Mouse (Mus musculus) gastrocnemius, postnatal 14 days (tissue): ENCODE measurements around the gene Lrrc75b. TPM values are rescaled to one million over a fixed set of nuclear protein-coding genes. Genes with fewer than 3 reads are reported as not detected.
"Not testable (repeated sequence)": the region's sequence is repeated elsewhere in the genome, so short reads cannot be mapped to it uniquely, and the experiment has no call there.

Source experiments
- DNase-seq: peaks from one replicate; pipeline ENCODE4 v3.0.0; 2021; ENCODE audit warnings: mixed read lengths
- intact Hi-C: fragments of 180-260 bp; cut with DNase I; formaldehyde crosslinking; loops from one replicate; pipeline ENCODE4 v1.15.1; 2025; ENCODE audit warnings: low total_unique reads
- total RNA-seq, 2 experiments: library from RNA; stranded (reverse); gene quantifications; 2 replicates each; pipeline ENCODE4 v1.2.3; 2021

Gene Lrrc75b
- total RNA-seq, 2 experiments from 2014 or later = 0.53 to 0.90 TPM

GRCm38 (mm10) chr10:75570981-75571657 is 11.0 kb upstream of the Lrrc75b start:
- no peak for DNase-seq
- intact Hi-C loops = no loop called here

- intact Hi-C loops = no loop called here
- DNase-seq = no peak
Measured at GRCm38 (mm10) chr10:75568851-75569250, 8.7 kb upstream of the Lrrc75b start.

- intact Hi-C loops = no loop called here
- no peak for DNase-seq
Measured at GRCm38 (mm10) chr10:75568441-75568840, 8.3 kb upstream of the Lrrc75b start.

GRCm38 (mm10) chr10:75568029-75568428 is 7.9 kb upstream of the Lrrc75b start:
- intact Hi-C loops = no loop called here
- DNase-seq = no peak

GRCm38 (mm10) chr10:75566765-75567164 is 6.6 kb upstream of the Lrrc75b start:
- DNase-seq, intact Hi-C loops: not testable (repeated sequence)

GRCm38 (mm10) chr10:75566321-75566720 is 6.2 kb upstream of the Lrrc75b start:
- no peak for DNase-seq
- intact Hi-C loops = no loop called here

GRCm38 (mm10) chr10:75565906-75566305 is 5.8 kb upstream of the Lrrc75b start:
- intact Hi-C loops = no loop called here
- DNase-seq = no peak

- DNase-seq = no peak
- intact Hi-C loops = no loop called here
Measured at GRCm38 (mm10) chr10:75565436-75565835, 5.3 kb upstream of the Lrrc75b start.

GRCm38 (mm10) chr10:75564687-75565265 is 4.6 kb upstream of the Lrrc75b start:
- DNase-seq = no peak
- intact Hi-C loops = no loop called here

- DNase-seq = no peak
- intact Hi-C loops = no loop called here
Measured at GRCm38 (mm10) chr10:75562596-75562995, 2.5 kb upstream of the Lrrc75b start.

GRCm38 (mm10) chr10:75561071-75561654 is 1.0 kb upstream of the Lrrc75b start, which contains the start of gene Ggt1:
Ggt1 (plus strand) TSS chr10:75561604.
- intact Hi-C loops = no loop called here
- no peak for DNase-seq

GRCm38 (mm10) chr10:75560549-75560899 is 394 bp upstream of the Lrrc75b start:
- no peak for DNase-seq
- intact Hi-C loops = no loop called here

- intact Hi-C loops = no loop called here
- no peak for DNase-seq
Measured at GRCm38 (mm10) chr10:75559041-75559675, 972 bp downstream of the Lrrc75b start.

GRCm38 (mm10) chr10:75558515-75558914 is 1.6 kb downstream of the Lrrc75b start:
- intact Hi-C loops = no loop called here
- DNase-seq = no peak

- peak; percentile 39 for DNase-seq
- intact Hi-C loops = no loop called here
Measured at GRCm38 (mm10) chr10:75556026-75556425, 4.1 kb downstream of the Lrrc75b start.

GRCm38 (mm10) chr10:75555557-75555956 is 4.6 kb downstream of the Lrrc75b start:
- DNase-seq = no peak
- intact Hi-C loops = no loop called here

- no peak for DNase-seq
- intact Hi-C loops = no loop called here
Measured at GRCm38 (mm10) chr10:75554090-75554489, 6.0 kb downstream of the Lrrc75b start.

- DNase-seq = no peak
- intact Hi-C loops = no loop called here
Measured at GRCm38 (mm10) chr10:75552701-75553450, 7.3 kb downstream of the Lrrc75b start.

GRCm38 (mm10) chr10:75552106-75552505 is 8.0 kb downstream of the Lrrc75b start:
- intact Hi-C loops = no loop called here
- DNase-seq = no peak

- intact Hi-C loops = no loop called here
- DNase-seq = no peak
Measured at GRCm38 (mm10) chr10:75551175-75551574, 9.0 kb downstream of the Lrrc75b start.
